Mouse (Mus musculus) gastrocnemius, adult 2 months (tissue): ENCODE results near the gene Taz. TPM values are rescaled to one million over a fixed set of nuclear protein-coding genes. Genes with fewer than 3 reads are reported as not detected.

Experiments used
- DNase-seq: peaks from one replicate; pipeline ENCODE4 v3.0.0; 2022
- H3K27ac ChIP-seq: fragments of 200-600 bp; 2 replicates; pipeline ENCODE4 v1.8.1; 2022; ENCODE audit warnings: mild to moderate bottlenecking
- H3K4me3 ChIP-seq: fragments of 200-600 bp; 2 replicates; pipeline ENCODE4 v1.8.1; 2022; ENCODE audit warnings: mild to moderate bottlenecking, moderate library complexity
- CTCF ChIP-seq: fragments of 200-600 bp; IDR thresholded peaks from 2 replicates; pipeline ENCODE4 v1.8.1; 2022; ENCODE audit warnings: antibody characterized with exemption, mild to moderate bottlenecking, moderate library complexity
- intact Hi-C: fragments of 180-260 bp; cut with DNase I; formaldehyde crosslinking; loops from one replicate; pipeline ENCODE4 v1.15.1; 2025
- total RNA-seq, 2 experiments: library from RNA; stranded (reverse); gene quantifications; 2 replicates each; pipeline ENCODE4 v1.2.3; 2021

Gene Taz
- total RNA-seq, 2 experiments from 2014 or later = 48.5 to 48.7 TPM

GRCm38 (mm10) chrX:74254153-74254887 lies 27.4 kb upstream of the Taz start, which contains the start of gene Emd:
Gene Emd (plus strand): TSS chrX:74254687.
- DNase-seq = peak; percentile 91
- no peak for TF ChIP-seq CTCF
- intact Hi-C loops = no loop called here
- peak within 1 kb of the TSS; percentile 87 for H3K4me3 ChIP-seq
- peak within 1 kb of the TSS; percentile 97 for H3K27ac ChIP-seq

- Histone ChIP-seq H3K4me3 (peak overlapping the region; percentile 87), H3K27ac (peak overlapping the region; percentile 97)
- no peak for TF ChIP-seq CTCF
- DNase-seq = no peak
- intact Hi-C loops = no loop called here
These were observed 26.7 kb upstream of the Taz start for GRCm38 (mm10) chrX:74254888-74255565.

GRCm38 (mm10) chrX:74257746-74258145 lies 24.0 kb upstream of the Taz start:
- no peak for DNase-seq
- Histone ChIP-seq H3K4me3 (no peak overlapping the region), H3K27ac (no peak overlapping the region)
- TF ChIP-seq CTCF = no peak
- intact Hi-C loops = no loop called here

DNA sequence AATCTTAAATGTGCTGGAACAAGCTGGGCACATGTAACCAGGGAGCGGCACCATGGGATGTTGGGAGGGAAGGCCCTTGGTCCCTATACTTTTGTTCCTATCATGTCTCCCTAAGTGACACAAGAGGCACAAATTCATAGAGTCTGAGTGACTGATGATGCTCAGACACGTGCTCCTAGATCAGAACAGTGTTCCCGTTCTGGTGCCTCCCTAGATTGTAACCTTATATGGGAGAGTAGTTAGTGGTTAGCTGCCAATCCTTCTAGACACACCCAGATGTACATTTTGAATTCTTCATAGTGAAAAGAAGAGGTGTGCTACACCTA lies 12.0 kb upstream of the Taz start:
- H3K4me3 ChIP-seq = peak overlapping the region; percentile 73
- intact Hi-C loops = loop anchor here (5.0 kb wide), 1 partner anchor 43 kb away; the partner anchor contains the start of gene Fam50a
- H3K27ac ChIP-seq = peak overlapping the region; percentile 99
- no peak for DNase-seq
- no peak for TF ChIP-seq CTCF

GRCm38 (mm10) chrX:74270062-74270901 lies 11.4 kb upstream of the Taz start, which contains the start of gene Rpl10:
Gene Rpl10 (plus strand): TSS chrX:74270812.
- peak; percentile 94 for DNase-seq
- peak within 1 kb of the TSS; percentile 79 for H3K4me3 ChIP-seq
- intact Hi-C loops = loop anchor here (5.0 kb wide), 1 partner anchor 42 kb away; the partner anchor contains the start of gene Fam50a
- peak; percentile 42 for TF ChIP-seq CTCF
- H3K27ac ChIP-seq = peak within 1 kb of the TSS; percentile 99

DNA sequence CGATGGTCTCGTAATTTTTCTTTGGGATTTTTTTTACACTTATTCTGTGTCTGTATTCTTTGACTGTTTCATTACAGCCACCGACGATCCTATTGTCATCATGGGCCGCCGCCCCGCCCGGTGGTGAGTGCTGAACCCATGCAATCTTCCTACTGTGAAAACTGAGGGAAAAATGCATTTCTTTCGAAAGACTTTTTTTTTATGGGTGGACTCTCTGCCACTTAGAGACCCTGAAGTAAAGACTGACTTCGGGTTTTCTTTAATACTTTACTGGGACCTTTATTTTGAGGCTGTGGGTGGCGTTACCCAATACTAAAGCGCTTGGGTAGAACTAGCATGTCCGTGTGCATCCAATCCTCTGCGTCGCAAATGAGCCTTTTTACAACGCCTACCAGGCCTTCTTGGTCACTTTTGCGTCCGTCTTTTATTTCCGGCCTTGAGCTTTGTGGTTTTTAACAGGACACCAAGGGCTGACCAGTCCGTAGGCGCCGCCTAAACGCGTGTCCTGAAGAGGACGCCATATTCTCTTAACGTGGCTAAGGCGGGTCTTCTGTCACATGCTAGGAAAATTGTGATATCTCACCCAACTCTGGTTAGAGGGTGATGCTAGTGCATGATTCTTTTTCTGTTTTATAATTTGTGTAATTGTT lies 10.7 kb upstream of the Taz start:
- TF ChIP-seq CTCF = no peak
- H3K4me3 ChIP-seq = peak overlapping the region; percentile 79
- peak overlapping the region; percentile 88 for H3K27ac ChIP-seq
- peak; percentile 57 for DNase-seq
- intact Hi-C loops = loop anchor here (5.0 kb wide), 1 partner anchor 41 kb away; the partner anchor contains the start of gene Fam50a

GRCm38 (mm10) chrX:74273422-74274322 lies 8.0 kb upstream of the Taz start:
- no peak for TF ChIP-seq CTCF
- Histone ChIP-seq H3K27ac (peak overlapping the region; percentile 16; the same call in 1 of the 2 replicates), H3K4me3 (no peak overlapping the region)
- intact Hi-C loops = loop anchor here (5.0 kb wide), 1 partner anchor 39 kb away; the partner anchor contains the start of gene Fam50a
- DNase-seq = no peak

- no peak overlapping the region for H3K27ac ChIP-seq
- TF ChIP-seq CTCF = no peak
- intact Hi-C loops = no loop called here
- H3K4me3 ChIP-seq = peak overlapping the region; percentile 23; the same call in 1 of the 2 replicates
- no peak for DNase-seq
These were observed 3.8 kb upstream of the Taz start for GRCm38 (mm10) chrX:74277916-74278315.

- TF ChIP-seq CTCF = no peak
- H3K27ac ChIP-seq = peak overlapping the region; percentile 96
- H3K4me3 ChIP-seq = peak overlapping the region; percentile 86
- intact Hi-C loops = no loop called here
- no peak for DNase-seq
These were observed 526 bp upstream of the Taz start for GRCm38 (mm10) chrX:74281041-74281731.

DNA sequence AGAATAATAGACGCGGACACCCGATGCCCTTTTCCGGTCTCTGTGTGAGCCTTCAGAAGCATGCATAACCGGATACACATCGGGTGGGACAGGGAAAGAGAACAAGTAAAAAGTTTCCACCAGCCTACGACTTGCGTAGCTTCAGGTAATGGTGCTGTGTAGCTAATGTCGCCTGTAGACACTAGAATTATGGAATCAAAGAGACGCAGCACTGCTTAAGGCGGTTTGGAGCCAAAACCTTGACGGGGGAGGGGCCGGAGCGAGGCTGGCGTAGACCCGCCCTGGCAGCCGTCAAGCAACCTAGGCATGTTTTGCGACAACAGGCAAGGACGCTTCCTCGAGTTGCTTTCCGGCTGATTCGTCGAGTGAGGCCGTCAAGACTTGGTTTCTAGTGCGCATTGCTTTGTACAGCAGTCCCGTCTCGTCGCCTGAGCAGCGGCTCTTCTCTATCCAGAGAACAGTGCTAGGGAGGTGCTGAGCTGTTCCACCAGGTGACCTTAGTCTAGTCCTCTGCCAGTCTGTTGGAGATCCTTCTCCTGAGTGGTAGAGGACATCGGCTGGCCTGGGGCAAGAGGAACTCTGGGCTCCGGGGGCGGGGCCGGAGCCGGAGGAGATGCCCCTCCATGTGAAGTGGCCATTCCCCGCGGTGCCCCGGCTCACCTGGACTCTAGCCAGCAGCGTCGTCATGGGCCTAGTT lies 831 bp downstream of the Taz start:
- TF ChIP-seq CTCF = no peak
- Histone ChIP-seq H3K27ac (peak overlapping the region; percentile 96), H3K4me3 (peak overlapping the region; percentile 86)
- intact Hi-C loops = no loop called here
- peak; percentile 88 for DNase-seq
